Mouse (Mus musculus) intestine, postnatal 0 days (tissue): ENCODE measurements at regions not wholly inside any gene's neighbourhood (a gene's known extent, or its start where the extent isn't known, plus 50 kb on each side); places are given as distances from the start of the nearest gene placed in this dataset.

Experiments used
- ATAC-seq: fragments of 200-750 bp; cut with Nextera tagmentation; 2 replicates; pipeline ENCODE4 v1.8.0; 2017; ENCODE audit warnings: mild to moderate bottlenecking, moderate TSS enrichment, moderate library complexity
- H3K27ac ChIP-seq: fragments of 300-500 bp; sonication (generic); 2 replicates; pipeline ENCODE4 v1.5.1; 2014; ENCODE audit warnings: mild to moderate bottlenecking, low read depth, low read length, moderate library complexity
- H3K27me3 ChIP-seq: fragments of 300-500 bp; sonication (generic); replicated peaks from 2 replicates; pipeline ENCODE4 v1.6.1; 2014; ENCODE audit warnings: low read length, mixed read lengths; ENCODE audit not compliant: control insufficient read depth, insufficient read depth
- H3K36me3 ChIP-seq: fragments of 300-500 bp; sonication (generic); 2 replicates; pipeline ENCODE4 v1.6.1; 2014; ENCODE audit warnings: mild to moderate bottlenecking, moderate library complexity; ENCODE audit not compliant: control insufficient read depth, insufficient read depth
- H3K4me1 ChIP-seq: fragments of 300-500 bp; sonication (generic); replicated peaks from 2 replicates; pipeline ENCODE4 v1.6.1; 2014; ENCODE audit warnings: antibody characterized with exemption, low read length, mixed read lengths; ENCODE audit not compliant: control insufficient read depth, insufficient read depth
- H3K4me2 ChIP-seq: fragments of 300-500 bp; sonication (generic); replicated peaks from 2 replicates; pipeline ENCODE4 v1.6.1; 2014; ENCODE audit warnings: low read depth, mild to moderate bottlenecking, moderate library complexity
- H3K4me3 ChIP-seq: fragments of 300-500 bp; sonication (generic); 2 replicates; pipeline ENCODE4 v1.5.1; 2014; ENCODE audit warnings: low read depth, low read length
- H3K9ac ChIP-seq: fragments of 300-500 bp; sonication (generic); 2 replicates; pipeline ENCODE4 v1.6.1; 2014; ENCODE audit warnings: mild to moderate bottlenecking, low read depth, low read length
- H3K9me3 ChIP-seq: fragments of 300-500 bp; sonication (generic); 2 replicates; pipeline ENCODE4 v1.6.1; 2016; ENCODE audit warnings: mixed run types; ENCODE audit not compliant: control insufficient read depth
- CTCF ChIP-seq: sonication (generic); IDR thresholded peaks from 2 replicates; pipeline ENCODE4 v1.5.1; 2016; ENCODE audit warnings: low read depth, mild to moderate bottlenecking, control low read depth, antibody characterized with exemption, moderate library complexity
- WGBS: fragments of 180-500 bp; shearing (Covaris S2); extraction: QIAGEN DNeasy Blood & Tissue Kit; methylation state at CpG from one replicate; pipeline ENCODE4 v1.1.7; 2014; 5-methylcytosine and 5-hydroxymethylcytosine counted together

GRCm38 (mm10) chr1:169408120-169408519, 123.1 kb downstream of the Nuf2 start:
- Histone ChIP-seq H3K27ac (no peak overlapping the region), H3K36me3 (no peaks in the 10 kb centered on the region), H3K4me3 (no peak overlapping the region), H3K27me3 (no peaks in the 10 kb centered on the region), H3K4me2 (no peak overlapping the region), H3K4me1 (no peaks in the 10 kb centered on the region), H3K9me3 (no peaks in the 10 kb centered on the region), H3K9ac (no peak overlapping the region)
- 77% methylated on average over 2 of the region's 2 CpGs for WGBS
- TF ChIP-seq CTCF = no peak
- ATAC-seq = no peak

- WGBS = 72% methylated on average over 6 of the region's 6 CpGs
- no peak for ATAC-seq
- H3K27ac ChIP-seq = no peak overlapping the region
- no peak overlapping the region for H3K4me3 ChIP-seq
- no peaks in the 10 kb centered on the region for H3K9me3 ChIP-seq
- H3K4me2 ChIP-seq = no peak overlapping the region
- TF ChIP-seq CTCF = no peak
- no peak overlapping the region for H3K9ac ChIP-seq
- H3K4me1 ChIP-seq = no peaks in the 10 kb centered on the region
- H3K27me3 ChIP-seq = no peaks in the 10 kb centered on the region
- H3K36me3 ChIP-seq = no peaks in the 10 kb centered on the region
Observed at GRCm38 (mm10) chr1:169400841-169401240, 130.4 kb downstream of the Nuf2 start.

- 82% methylated on average over 4 of the region's 4 CpGs for WGBS
- Histone ChIP-seq H3K27ac (no peak overlapping the region), H3K4me1 (no peaks in the 10 kb centered on the region), H3K4me3 (no peak overlapping the region), H3K27me3 (no peaks in the 10 kb centered on the region), H3K36me3 (no peaks in the 10 kb centered on the region), H3K9me3 (no peaks in the 10 kb centered on the region), H3K9ac (no peak overlapping the region), H3K4me2 (no peak overlapping the region)
- no peak for ATAC-seq
- TF ChIP-seq CTCF = no peak
Observed at GRCm38 (mm10) chr1:169397371-169397770, 133.9 kb downstream of the Nuf2 start.

GRCm38 (mm10) chr1:169387056-169387455, 144.2 kb downstream of the Nuf2 start:
- no peaks in the 10 kb centered on the region for H3K27me3 ChIP-seq
- no peaks in the 10 kb centered on the region for H3K36me3 ChIP-seq
- H3K4me2 ChIP-seq = no peak overlapping the region
- H3K4me3 ChIP-seq = no peak overlapping the region
- H3K9me3 ChIP-seq = no peaks in the 10 kb centered on the region
- no peak for TF ChIP-seq CTCF
- no peaks in the 10 kb centered on the region for H3K4me1 ChIP-seq
- H3K9ac ChIP-seq = no peak overlapping the region
- WGBS = 33% methylated on average over 1 of the region's 1 CpGs
- no peak overlapping the region for H3K27ac ChIP-seq
- no peak for ATAC-seq

- Histone ChIP-seq H3K4me1 (no peaks in the 10 kb centered on the region), H3K9ac (no peak overlapping the region), H3K27me3 (no peaks in the 10 kb centered on the region), H3K4me3 (no peak overlapping the region), H3K9me3 (no peaks in the 10 kb centered on the region), H3K36me3 (no peaks in the 10 kb centered on the region), H3K4me2 (no peak overlapping the region), H3K27ac (no peak overlapping the region)
- TF ChIP-seq CTCF = no peak
- ATAC-seq = no peak
- WGBS = 71% methylated on average over 10 of the region's 10 CpGs
Observed at GRCm38 (mm10) chr1:169385740-169386424, 145.4 kb downstream of the Nuf2 start.

- no peak for ATAC-seq
- H3K4me2 ChIP-seq = no peak overlapping the region
- WGBS = 73% methylated on average over 1 of the region's 1 CpGs
- H3K9me3 ChIP-seq = no peaks in the 10 kb centered on the region
- no peak overlapping the region for H3K4me3 ChIP-seq
- H3K9ac ChIP-seq = no peak overlapping the region
- TF ChIP-seq CTCF = no peak
- no peaks in the 10 kb centered on the region for H3K27me3 ChIP-seq
- H3K4me1 ChIP-seq = no peaks in the 10 kb centered on the region
- no peak overlapping the region for H3K27ac ChIP-seq
- no peaks in the 10 kb centered on the region for H3K36me3 ChIP-seq
Observed at GRCm38 (mm10) chr1:169374686-169375085, 156.6 kb downstream of the Nuf2 start.

GRCm38 (mm10) chr1:169368758-169369157, 162.5 kb downstream of the Nuf2 start:
- Histone ChIP-seq H3K4me2 (no peak overlapping the region), H3K9me3 (no peaks in the 10 kb centered on the region), H3K27me3 (no peaks in the 10 kb centered on the region), H3K36me3 (no peaks in the 10 kb centered on the region), H3K9ac (no peak overlapping the region), H3K4me3 (no peak overlapping the region), H3K4me1 (no peaks in the 10 kb centered on the region), H3K27ac (no peak overlapping the region)
- TF ChIP-seq CTCF = no peak
- ATAC-seq = no peak
- WGBS = 28% methylated on average over 3 of the region's 3 CpGs
